Mouse (Mus musculus): ENCODE results near the gene Krit1. TPM values are rescaled to one million over a fixed set of nuclear protein-coding genes. Genes with fewer than 3 reads are reported as not detected.
"Not testable (repeated sequence)": the region's sequence is repeated elsewhere in the genome, so short reads cannot be mapped to it uniquely, and the experiment has no call there.

Gene Krit1
- 100 to 1,000 TPM; 118 to 129 TPM for polyA plus RNA-seq (2017; shearing (Covaris generic))

DNA sequence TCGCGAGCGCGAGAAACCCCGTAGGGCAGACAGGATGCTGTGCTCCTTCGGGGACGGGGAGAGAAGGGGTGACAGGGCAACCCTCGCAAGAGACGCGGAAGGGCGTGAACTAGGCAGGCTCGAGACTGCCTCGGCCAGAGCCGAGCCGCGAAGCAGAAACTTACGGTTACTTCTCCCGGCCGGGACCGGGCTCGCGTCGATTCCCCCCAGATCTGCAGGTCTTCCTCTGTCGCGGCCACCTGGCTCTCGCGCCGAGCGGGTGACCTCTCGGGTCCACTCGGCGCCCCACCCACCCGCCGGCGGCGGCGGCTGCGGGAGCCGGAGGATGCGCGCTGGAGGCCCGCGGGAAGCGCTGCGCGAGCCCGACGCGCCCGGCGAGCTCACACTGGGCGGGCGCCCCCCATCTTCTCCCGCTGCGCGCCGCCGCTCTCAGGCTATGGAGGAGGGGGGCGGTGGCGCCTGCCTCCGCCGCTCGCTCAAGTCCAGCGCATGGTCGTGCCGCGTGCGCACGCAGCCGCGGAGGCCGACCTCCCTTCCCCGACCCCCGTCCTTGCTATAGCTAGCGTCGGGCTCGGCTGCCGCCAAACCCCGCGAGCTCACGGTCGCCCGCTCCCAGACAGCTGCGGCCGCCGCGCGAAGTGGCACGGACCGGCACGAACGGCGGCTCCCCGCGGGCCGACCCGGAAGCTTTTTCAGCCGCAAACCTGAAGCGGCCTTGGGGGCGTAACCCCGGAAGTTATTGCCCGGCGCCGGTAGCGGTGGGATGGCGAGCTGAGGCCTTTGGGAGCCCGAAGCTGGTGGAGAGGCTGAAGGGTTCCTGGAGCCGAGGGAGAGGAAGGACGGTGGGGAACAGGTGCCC, at the start of gene Krit1, which contains the start of gene Ankib1:
Krit1 (plus strand) TSS at position 752 of the 859 bp plus-strand sequence.
Ankib1 (minus strand) TSS at position 493 of the 859 bp plus-strand sequence.
- ATAC-seq = peak; percentile 75

DNA sequence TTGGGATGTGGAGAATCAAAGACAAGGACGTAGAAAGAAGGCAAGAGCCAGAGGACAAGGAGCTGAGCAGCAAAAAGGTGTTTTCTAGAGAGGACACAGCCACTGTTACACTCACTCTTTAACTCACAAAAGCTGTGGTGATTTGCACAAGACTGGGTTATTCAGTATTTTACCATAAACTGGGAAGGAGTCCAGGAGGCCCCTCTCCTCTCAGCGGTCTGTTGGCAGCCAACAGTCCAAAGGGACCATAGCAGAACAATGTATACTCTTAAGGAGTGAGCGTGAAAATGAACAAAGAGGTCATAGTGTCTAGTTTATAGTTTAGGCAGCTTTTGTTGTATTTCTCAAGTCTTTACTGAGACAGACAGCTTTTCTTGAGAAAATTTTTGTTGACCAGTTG, 31.5 kb upstream of the Krit1 start:
- no peak for ATAC-seq

DNA sequence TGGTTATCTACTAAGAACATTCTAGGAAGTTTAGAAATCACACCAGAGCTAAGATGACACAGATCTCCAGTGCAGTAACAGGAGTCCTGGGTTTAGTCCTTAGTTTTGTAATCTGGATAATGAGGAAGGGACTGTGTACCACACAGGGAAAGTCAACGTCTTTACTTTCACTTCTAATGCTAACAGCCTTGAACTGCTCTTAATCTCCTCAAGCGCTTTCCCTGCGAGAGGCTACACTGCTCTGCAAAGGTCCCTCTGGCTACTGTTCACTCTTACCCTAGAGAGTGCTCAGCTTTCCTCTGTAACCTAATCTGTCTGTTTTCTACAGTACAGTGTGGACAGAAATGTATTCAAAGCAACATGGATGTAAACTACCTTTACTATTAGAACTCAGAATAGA, 31.0 kb upstream of the Krit1 start:
- no peak for ATAC-seq

DNA sequence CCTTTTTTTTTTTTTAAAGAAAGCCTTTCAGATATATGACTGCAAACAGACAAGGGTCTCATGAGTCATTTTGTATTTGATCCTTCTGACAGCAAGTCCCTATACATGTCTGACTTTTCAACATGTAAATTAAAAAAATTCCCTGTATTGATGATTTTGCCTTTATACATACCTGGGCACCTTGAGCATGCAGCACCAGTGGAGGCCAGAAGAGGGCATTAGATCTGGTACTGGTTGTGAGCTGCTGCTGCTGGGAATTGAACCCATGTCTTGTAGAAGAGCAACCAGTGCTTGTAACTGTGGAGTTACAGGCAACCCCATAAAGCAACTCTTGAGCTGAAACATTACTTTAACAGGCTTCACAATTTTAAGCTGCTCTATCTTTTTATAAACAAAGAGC, 20.3 kb upstream of the Krit1 start:
- ATAC-seq = peak; percentile 67

DNA sequence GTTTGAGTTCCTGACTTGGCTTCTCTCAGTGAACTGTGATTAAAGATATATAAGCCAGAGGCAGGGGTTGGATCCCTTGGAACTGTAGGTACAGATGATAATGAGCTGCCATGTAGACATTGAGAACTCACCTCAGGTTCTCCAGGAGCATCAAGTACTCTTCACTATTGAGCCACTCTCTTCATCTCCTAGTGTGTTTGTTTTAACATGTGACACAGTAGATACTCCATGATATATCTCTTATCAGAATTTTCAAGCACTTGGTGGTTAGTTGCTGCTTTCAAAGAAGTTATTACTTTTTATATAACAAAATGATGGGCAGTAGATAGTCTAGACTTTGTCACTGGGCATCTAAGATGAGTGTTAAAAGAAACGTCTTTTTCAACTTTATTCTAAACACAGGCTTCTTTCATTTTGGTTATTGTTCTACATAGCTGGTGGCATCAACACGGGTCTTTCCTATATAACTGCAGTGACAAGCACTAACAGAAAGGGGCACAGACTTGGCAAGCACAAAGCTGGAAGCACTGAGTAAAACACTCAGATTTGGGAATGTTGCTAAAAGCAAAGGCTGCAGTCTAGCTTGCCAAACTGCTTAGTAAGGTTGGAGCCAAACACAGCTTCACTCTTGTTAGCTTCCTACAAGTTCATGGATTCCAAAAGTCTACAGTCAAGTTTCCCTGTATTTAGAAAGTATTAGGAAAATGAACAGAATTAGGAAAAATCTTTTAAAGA, 18.9 kb upstream of the Krit1 start:
- no peak for ATAC-seq

DNA sequence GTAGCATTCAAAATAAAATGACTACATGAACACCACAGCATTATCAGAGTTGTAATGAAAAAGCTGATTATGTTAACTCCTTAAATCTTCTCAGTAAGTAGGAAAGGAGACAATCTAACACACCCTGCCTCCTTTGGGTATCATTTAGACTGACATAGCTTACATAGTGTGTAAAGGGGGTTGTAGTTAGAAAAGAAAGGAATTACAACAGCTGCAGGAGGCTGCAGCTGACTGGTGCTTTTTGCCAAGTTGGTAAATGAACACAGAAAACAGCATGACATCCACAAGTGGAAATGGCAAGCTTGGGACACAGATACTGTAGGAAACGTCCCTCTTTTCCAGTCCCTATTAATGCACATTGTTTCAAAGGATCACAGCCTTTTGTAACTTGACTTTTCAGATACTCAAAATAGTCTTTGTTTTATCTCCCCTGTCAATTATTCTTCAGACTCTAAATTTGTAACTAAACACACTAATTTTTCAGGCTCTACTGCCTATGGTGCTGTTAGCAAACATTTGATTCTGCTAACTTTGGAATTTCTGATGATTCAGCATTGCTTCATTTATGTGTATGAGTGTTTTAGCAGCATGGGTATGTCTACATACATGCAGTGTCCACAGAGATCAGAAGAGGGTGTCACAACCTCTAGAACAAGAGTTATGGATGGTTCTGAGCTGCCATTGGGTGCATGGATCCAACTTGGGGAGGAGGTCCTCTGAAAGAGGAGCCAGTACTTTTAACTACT, 18.1 kb upstream of the Krit1 start:
- ATAC-seq = no peak

DNA sequence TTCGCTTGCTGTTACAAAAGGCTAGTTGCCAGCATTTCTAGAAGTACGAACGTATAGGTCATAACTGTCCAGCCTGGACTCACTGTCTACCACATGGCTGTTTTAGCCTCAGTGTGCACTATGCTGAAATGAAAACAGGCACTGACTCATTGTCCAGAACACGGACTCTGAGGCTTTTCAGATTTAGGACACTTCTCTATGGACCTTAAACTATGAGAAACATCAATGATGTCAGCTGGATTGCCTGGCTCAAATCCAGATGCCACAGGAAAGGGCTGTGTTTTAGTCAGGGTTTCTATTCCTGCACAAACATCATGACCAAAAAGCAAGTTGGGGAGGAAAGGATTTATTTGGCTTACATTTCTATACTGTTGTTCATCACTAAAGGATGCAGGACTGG, 15.4 kb upstream of the Krit1 start:
- ATAC-seq = no peak

DNA sequence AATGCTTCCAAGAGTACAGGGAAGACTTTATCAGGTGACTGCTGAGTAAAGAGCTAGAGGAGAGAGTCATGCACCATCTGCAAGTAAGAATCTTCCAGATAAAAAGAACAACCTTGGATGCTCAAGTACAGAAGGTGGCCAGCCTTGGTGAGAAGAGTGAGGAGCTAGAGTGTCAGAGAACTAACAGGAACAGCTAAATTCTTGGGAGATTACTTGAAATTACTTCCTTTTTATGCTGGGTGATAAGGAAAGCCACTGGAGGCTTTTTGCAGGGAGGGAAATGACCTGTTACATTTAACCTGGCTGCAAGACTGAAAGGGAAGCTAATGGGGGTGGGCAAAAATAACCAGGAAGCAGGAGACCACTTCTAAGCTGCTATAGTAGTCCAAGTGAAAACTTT, 11.9 kb upstream of the Krit1 start:
- no peak for ATAC-seq

DNA sequence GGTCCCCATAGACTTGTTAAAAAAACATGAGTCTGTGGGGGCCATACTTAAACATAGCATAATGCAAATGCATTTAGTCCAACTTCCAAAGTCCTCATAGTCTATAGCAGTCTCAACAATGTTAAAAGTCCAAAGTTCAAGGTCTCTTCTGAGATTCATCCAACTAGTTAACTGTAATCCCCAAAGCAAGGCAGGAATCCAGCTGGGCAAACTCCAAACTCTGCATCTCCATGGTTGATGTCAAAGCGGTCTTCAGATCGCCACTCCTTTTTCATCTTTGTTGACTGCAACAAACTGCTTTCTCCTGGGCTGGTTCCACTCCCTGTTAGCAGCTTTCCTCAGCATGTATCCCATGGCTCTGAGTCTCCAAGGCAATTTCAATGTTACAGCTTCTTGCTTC, 5.9 kb upstream of the Krit1 start:
- ATAC-seq = not testable (repeated sequence)

DNA sequence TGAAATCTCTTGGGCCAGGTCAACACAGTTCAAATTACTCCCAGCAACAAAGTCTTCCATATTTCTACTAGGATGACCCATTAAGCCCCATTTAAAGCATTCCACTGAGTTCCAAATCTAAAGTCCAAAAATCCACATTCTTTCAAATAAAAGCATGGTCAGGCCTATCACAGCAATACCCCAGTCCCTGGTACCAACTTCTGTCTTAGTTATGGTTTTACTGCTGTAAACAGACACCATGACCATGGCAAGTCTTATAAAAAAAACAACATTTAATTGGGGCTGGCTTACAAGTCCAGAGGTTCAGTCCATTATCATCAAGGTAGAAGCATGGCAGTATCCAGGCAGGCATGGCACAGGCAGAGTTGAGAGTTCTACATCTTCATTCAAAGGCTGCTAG, 4.3 kb upstream of the Krit1 start:
- ATAC-seq = not testable (repeated sequence)

DNA sequence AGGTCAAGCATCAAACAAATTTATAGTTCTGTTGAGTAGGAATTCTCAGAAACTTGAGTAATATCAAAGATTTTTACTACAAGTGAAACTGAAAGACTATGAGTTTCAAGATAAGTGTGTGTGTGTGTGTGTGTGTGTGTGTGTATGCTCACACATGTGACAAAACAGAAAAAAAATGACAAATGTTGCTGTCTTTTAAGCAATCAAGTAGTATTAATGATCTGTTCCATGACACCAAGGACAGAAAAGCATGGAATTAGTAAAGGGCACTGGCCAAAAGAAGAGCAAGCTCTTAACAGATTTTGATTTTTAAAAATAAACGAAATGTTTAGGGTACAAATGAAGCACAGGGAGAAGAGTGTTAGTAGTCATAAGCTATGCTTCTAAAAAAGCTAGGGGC, 2.9 kb upstream of the Krit1 start:
- ATAC-seq = no peak

DNA sequence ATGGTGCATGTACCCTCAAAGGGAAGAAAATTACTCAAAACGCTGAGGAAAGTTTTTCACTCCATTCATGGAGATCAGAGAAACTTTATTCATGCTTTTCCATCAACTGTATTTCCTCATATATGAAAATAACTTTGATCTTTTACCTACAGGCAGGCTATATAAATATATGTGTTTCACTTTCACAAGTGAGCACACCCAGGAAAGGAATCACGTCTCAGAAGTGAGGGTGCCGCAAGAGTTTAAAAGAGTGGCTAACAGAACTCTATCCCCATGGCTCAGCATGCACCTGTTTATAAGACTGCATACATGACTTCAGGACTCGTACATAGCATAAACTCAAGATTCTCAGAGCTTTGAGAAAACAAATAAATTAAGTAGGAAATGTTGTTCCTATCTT, 2.1 kb upstream of the Krit1 start:
- ATAC-seq = peak; percentile 25

DNA sequence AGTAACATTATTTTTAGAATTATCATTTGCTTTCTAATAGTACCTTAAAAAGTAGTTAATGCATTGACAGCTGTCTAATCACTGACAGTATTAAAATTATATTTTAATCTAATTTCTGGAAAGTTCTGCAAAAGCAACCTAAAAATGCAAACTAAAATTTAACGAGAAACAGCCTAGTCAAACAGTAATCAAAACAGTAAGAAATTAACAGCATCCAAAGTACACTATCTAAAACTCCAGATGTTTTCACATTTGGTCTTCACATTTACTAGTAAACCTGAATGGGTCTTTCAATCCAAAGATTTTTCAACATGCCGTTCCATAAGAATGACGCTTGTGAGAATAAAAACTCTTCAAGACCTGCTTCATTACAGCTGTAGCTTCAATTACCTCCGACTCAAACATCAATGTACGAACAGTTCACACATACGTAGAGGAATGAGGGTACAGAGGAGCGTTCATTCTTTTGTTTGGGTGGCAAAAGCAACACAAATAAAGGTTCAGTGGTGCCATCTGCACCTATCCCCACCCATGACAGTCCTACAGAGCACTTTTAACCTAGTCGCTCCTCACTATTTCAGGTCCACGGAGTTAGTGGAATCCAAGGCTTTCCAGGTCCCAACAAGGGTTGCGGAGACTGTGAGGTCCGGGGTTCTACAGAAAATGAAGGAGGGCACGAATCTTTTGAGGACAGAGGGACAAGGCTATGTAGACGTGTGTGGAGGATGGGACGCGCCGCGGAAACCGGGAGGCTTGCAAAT, 1.1 kb upstream of the Krit1 start:
- ATAC-seq = peak; percentile 5

DNA sequence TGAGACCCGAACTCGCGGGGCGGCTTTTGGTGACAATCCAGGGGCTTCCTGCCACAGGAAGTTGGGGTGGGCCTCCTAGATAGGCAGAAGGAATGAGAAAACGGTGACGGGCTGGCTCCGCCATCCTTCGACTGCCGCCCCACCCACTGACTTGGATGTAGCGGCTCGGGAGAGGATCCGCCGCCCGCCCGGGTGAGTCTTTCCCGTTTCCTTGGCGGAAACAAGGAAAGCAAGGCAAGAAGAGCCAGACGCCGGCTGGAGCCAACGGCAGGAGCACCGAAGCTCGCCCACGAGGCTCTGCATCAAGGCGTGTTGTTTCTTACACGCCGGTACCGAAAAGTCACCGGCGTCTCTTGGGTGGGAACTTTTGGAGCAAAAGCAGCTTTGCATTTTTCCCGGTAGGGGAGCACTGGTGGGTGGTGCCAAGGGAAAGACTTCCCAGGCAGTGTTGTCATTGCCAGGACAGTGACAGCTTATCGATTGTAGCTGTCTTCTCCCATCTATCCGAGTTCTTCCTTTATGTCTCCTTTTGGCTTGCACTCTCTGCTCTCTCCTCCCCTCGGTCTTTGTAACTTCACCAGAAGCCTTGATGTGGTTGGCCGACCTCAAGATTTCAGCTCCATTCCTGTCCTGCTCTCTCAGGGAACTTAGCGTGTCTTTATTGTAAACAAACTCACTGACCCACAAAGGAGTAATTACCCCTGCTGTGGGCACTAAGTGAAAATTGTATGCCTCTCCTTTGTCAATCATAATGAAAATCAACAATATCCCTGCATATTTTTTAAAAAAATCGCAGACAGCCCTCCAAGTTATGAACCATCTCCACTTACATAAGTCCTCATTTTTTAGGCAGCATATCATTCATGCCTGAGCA, 545 bp downstream of the Krit1 start:
- ATAC-seq = peak; percentile 56

DNA sequence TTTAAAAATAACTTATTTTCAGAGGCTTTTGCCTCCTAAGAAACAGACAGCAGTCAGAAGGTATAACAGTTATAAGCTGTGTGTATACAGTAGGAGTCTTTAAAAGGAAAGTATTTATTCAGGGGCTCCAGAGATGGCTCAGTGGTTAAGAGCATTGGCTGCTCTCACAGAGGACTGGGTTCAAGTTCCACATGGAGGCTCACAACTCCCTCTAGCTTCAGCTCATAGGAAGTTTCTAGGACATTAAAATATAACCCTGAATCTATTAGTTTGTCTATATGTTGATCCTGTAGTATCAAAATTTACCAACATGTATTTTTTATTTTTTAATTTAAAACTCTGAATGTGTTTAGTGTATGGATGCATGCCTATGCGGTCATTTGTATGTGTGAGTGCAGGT, 5.5 kb downstream of the Krit1 start:
- no peak for ATAC-seq

DNA sequence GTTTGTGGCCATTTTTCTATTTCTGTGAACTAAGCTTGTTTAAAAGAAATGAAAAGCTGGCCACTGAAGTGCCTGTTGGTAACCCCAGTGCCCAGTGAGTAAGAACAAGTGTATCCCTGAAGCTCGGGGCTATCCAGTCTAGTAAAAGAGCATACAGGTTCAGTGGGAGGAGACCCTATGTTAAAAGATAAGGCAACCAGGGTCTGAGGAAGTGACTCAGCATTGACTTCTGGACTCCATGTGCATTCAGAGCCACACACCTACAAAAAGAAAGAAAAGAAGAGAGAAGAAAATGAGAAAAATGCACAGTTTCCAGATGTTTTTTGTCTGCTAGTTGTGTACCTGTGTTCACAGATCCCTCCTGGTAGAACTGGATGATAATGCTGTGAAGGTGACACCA, 31.1 kb downstream of the Krit1 start:
- no peak for ATAC-seq

DNA sequence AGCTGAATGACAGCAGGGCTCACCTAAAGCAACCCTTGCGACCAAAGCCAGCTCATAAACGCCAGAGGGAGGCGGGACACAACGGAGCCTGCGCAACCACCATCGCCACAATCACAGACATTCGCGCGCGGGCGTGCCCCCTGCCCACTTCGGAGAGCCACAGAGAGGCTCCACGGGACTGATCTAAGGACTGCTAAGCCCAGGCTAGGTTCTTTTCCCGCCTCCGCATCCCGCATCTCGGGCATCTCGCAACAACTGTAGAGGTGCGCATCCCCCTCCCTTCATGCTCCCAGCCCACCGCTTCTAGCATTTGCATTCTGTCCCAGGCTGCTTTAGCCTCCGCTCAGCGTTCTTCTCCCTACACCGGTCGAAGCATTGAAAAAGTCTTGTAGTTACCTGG, 42.0 kb downstream of the Krit1 start, which contains the start of gene Lrrd1:
Lrrd1 (plus strand) TSS at position 148 of the 400 bp plus-strand sequence.
- no peak for ATAC-seq

DNA sequence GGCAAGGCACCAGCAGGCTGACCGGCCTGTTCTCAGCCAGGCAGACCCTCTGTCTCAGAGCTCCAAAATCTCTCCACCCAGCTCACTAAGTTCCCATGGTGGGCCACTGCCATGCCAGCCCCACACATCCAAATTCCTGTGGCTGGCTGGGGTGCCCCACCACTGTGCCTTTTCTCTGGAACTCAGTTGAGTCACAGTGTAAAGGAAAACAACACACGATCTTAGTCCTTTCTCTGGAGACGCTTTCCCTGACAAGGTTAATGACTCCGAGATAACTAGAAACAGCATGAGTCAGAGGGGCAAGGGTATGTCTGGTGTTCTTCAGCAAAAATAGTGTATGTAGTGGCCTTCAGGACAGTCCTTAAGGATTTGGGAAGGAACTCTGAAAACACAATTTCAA, 67.2 kb downstream of the Krit1 start:
- ATAC-seq = no peak

DNA sequence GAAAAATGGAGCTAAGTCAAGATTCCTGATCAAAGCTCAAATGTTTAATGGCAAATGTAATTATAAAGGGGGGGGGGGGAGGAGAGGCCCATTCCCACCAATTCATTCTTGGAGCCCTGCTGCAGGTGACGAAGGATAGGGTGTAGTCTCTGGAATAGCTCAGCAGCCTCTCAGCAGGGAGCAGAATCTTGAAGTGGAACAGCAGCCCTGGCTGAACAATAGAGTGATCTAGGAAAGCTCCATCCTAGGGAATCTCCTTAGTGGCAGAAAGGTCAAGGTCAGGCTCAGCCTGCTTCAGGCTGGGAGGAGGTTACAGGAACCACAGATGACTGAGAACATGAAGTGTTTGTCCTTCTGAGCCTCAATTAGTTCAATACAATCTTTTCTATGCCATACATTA, 69.4 kb downstream of the Krit1 start:
- ATAC-seq = no peak

DNA sequence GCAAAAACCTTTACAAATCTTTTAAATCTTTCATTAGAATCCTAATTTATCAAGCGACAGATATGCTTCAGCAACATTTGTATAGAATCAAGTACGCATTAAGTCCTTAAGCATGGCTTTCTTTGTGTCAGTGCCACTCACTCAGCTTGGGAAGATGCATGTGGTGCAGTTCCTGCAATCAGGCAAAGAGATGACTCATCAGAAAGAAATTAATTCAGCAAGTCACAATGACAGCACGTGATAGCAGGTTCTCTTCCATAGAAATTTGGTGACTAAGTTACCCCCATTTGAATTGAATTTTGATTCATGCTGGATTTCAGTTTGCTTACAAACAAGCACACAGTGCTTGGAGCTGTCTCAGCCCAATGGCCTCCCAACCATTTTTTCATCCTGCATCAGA, 70.5 kb downstream of the Krit1 start:
- no peak for ATAC-seq

DNA sequence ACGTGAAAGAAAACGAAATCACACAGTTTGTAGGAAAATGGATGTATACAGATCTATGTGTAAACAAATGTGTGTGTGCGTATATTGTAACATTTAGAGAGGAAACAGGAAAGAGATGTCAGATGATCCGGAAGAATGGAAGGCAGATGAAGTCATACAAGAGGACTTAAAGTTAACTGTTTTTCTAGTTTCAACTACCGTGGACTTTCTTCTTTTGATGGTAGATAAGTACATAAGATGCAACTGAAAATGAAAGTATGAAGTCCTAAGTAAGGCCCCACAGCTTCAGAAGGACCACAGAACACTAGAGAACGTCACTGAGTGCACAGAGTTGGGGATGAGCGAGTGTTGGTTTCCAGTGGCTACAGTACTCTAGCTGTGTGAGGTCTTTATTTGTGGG, 83.9 kb downstream of the Krit1 start:
- peak; percentile 86 for ATAC-seq
